Mouse (Mus musculus) liver, embryonic 14.5 days (tissue): ENCODE measurements around the gene Gm20075.

Experiments used
- CTCF ChIP-seq: IDR thresholded peaks from 2 replicates; pipeline ENCODE4 v1.5.1; 2016; ENCODE audit warnings: antibody characterized with exemption, low read depth, control low read depth
- EP300 ChIP-seq: IDR thresholded peaks from 2 replicates; pipeline ENCODE4 v1.6.1; 2016; ENCODE audit warnings: antibody characterized with exemption, low read depth

DNA sequence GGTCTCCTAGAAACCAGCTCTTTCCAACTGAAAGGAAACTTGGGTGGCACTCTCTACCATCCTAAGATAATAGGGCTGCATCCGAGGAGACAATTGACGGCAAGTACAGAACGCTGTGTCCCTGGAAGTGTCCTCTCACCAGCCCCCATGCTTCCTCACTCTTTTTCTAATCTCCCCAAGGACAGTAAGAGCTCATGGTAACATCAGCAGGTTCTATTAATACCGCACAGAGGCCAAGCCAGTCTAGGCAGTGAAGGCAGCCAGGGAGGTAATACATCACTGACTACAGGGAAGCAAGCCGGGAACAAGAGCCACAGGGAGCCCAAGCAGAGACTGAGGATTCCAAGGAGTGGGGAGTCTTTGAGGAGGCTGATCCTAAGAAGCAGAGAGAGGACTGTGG is 43.8 kb upstream of the Gm20075 start:
- TF ChIP-seq EP300 (no peak), CTCF (no peak)
